Mouse (Mus musculus): ENCODE results near the gene Btg2. TPM values are rescaled to one million over a fixed set of nuclear protein-coding genes. Genes with fewer than 3 reads are reported as not detected.

Gene Btg2
- total RNA-seq, 1 experiment from 2014 or later = 605 TPM

- ATAC-seq (ENCODE audit: extremely low read depth, insufficient number of reproducible peaks, low FRiP score, poor library complexity, severe bottlenecking) = no peak
Observed at GRCm38 (mm10) chr1:134041900-134042299, 37.0 kb downstream of the Btg2 start.

GRCm38 (mm10) chr1:134039361-134039760 lies 39.6 kb downstream of the Btg2 start:
- ATAC-seq (ENCODE audit: extremely low read depth, insufficient number of reproducible peaks, low FRiP score, poor library complexity, severe bottlenecking) = no peak

GRCm38 (mm10) chr1:134038336-134038735 lies 40.6 kb downstream of the Btg2 start:
- no peak for ATAC-seq (ENCODE audit: extremely low read depth, insufficient number of reproducible peaks, low FRiP score, poor library complexity, severe bottlenecking)

- no peak for ATAC-seq (ENCODE audit: extremely low read depth, insufficient number of reproducible peaks, low FRiP score, poor library complexity, severe bottlenecking)
Observed at GRCm38 (mm10) chr1:134037172-134037571, 41.7 kb downstream of the Btg2 start, which contains the start of gene Fmod. TSS of gene Fmod (plus strand) at chr1:134037254.

GRCm38 (mm10) chr1:134036492-134036891 lies 42.4 kb downstream of the Btg2 start:
- ATAC-seq (ENCODE audit: extremely low read depth, insufficient number of reproducible peaks, low FRiP score, poor library complexity, severe bottlenecking) = no peak

GRCm38 (mm10) chr1:134028161-134028846 lies 50.6 kb downstream of the Btg2 start:
- no peak for ATAC-seq (ENCODE audit: extremely low read depth, insufficient number of reproducible peaks, low FRiP score, poor library complexity, severe bottlenecking)

GRCm38 (mm10) chr1:134026741-134027140 lies 52.2 kb downstream of the Btg2 start:
- ATAC-seq (ENCODE audit: extremely low read depth, insufficient number of reproducible peaks, low FRiP score, poor library complexity, severe bottlenecking) = no peak

GRCm38 (mm10) chr1:134025975-134026374 lies 52.9 kb downstream of the Btg2 start:
- no peak for ATAC-seq (ENCODE audit: extremely low read depth, insufficient number of reproducible peaks, low FRiP score, poor library complexity, severe bottlenecking)

Other genes starting within 250 kb of the Btg2 start
- gene Optc, start 171.1 kb downstream of the Btg2 start, total RNA-seq (2017) = not detected in 2 replicates
- gene Prelp, start 157.7 kb downstream of the Btg2 start, total RNA-seq (2017) = not detected in 2 replicates
- not detected in 2 replicates for gene Fmod, start 41.9 kb downstream of the Btg2 start, total RNA-seq (2017)
- gene Chit1, start 32.1 kb upstream of the Btg2 start, total RNA-seq (2017) = 0.35 TPM in 1 of 2 replicates, not detected in the other
- 241 and 251 TPM in 2 replicates for gene Chil1, start 103.1 kb upstream of the Btg2 start, total RNA-seq (2017)
- gene Mybph, start 114.3 kb upstream of the Btg2 start, total RNA-seq (2017) = not detected in 2 replicates
- gene Adora1, start 156.3 kb upstream of the Btg2 start, total RNA-seq (2017) = not detected in 2 replicates
- not detected in 2 replicates for gene Myog, start 210.9 kb upstream of the Btg2 start, total RNA-seq (2017)